Mouse (Mus musculus) lung, postnatal 4 days (tissue): ENCODE measurements at regions not wholly inside any gene's neighbourhood (a gene's known extent, or its start where the extent isn't known, plus 50 kb on each side); places are given as distances from the start of the nearest gene placed in this dataset.
A peak's percentile ranks its signal among the peaks of the same experiment; 100 is the strongest.

ENCODE experiments used
- DNase-seq, 2 experiments: peaks; one replicate each; pipeline ENCODE4 v3.0.0; 2021

- DNase-seq, result no peak
These were observed 93.3 kb upstream of the Rybp start for GRCm38 (mm10) chr6:100380536-100380935.

GRCm38 (mm10) chr6:100379792-100380191, 92.5 kb upstream of the Rybp start:
- peak in 1 of 2 experiments; percentile 28 for DNase-seq

GRCm38 (mm10) chr6:100378533-100378874, 91.2 kb upstream of the Rybp start:
- no peak for DNase-seq

GRCm38 (mm10) chr6:100377828-100378532, 90.7 kb upstream of the Rybp start:
- no peak for DNase-seq

GRCm38 (mm10) chr6:100376656-100377055, 89.4 kb upstream of the Rybp start:
- no peak for DNase-seq

GRCm38 (mm10) chr6:100370828-100371227, 83.5 kb upstream of the Rybp start:
- no peak for DNase-seq

GRCm38 (mm10) chr6:100370358-100370757, 83.1 kb upstream of the Rybp start:
- DNase-seq, result no peak

- DNase-seq, result no peak
These were observed 78.9 kb upstream of the Rybp start for GRCm38 (mm10) chr6:100366231-100366630.

GRCm38 (mm10) chr6:100365791-100366190, 78.5 kb upstream of the Rybp start:
- no peak for DNase-seq

GRCm38 (mm10) chr6:100363683-100364082, 76.4 kb upstream of the Rybp start:
- DNase-seq, result no peak

- no peak for DNase-seq
These were observed 69.5 kb upstream of the Rybp start for GRCm38 (mm10) chr6:100356617-100357399.

GRCm38 (mm10) chr6:100355858-100356257, 68.6 kb upstream of the Rybp start:
- DNase-seq, result no peak

GRCm38 (mm10) chr6:100347481-100347880, 60.2 kb upstream of the Rybp start:
- no peak for DNase-seq

GRCm38 (mm10) chr6:100345073-100345472, 57.8 kb upstream of the Rybp start:
- DNase-seq, result no peak

- no peak for DNase-seq
These were observed 54.3 kb upstream of the Rybp start for GRCm38 (mm10) chr6:100341305-100342290.

GRCm38 (mm10) chr6:100338291-100338690, 51.0 kb upstream of the Rybp start:
- DNase-seq, result no peak
